Mouse (Mus musculus) ES-E14 (cell line): ENCODE results near the gene Mknk2.

Source experiments
- CHD2 ChIP-seq: IDR thresholded peaks from 2 replicates; pipeline ENCODE4 v1.6.1; 2014; ENCODE audit warnings: mild to moderate bottlenecking, low read depth, low read length, inconsistent platforms
- HCFC1 ChIP-seq: IDR thresholded peaks from 2 replicates; pipeline ENCODE4 v1.6.1; 2012; ENCODE audit warnings: low read length, inconsistent platforms, borderline replicate concordance; ENCODE audit not compliant: insufficient read depth
- MAFK ChIP-seq: IDR thresholded peaks from 2 replicates; pipeline ENCODE4 v1.6.1; 2014; ENCODE audit warnings: mild to moderate bottlenecking, low read depth, low read length, inconsistent platforms; ENCODE audit not compliant: insufficient read depth
- ZC3H11A ChIP-seq: IDR thresholded peaks from 2 replicates; pipeline ENCODE4 v1.6.1; 2012; ENCODE audit warnings: low read depth, mild to moderate bottlenecking, inconsistent platforms, low read length, borderline replicate concordance
- ZNF384 ChIP-seq: IDR thresholded peaks from 2 replicates; pipeline ENCODE4 v1.6.1; 2012; ENCODE audit warnings: low read depth, low read length, inconsistent platforms

DNA sequence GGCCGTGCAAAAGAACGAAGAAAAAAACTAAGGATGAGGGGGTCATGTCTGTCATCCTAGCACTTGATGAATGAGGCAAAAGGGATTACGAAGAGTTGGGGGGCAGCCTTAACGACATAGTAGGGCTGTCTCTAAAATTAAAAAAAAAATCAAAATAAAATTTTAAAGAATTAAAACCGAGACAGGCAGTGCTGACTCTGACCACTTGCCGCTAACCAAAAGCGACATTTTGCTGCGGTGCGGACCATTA, 56.3 kb downstream of the Mknk2 start:
- no peak for TF ChIP-seq CHD2
- TF ChIP-seq ZNF384: no peak
- no peak for TF ChIP-seq MAFK
- no peak for TF ChIP-seq ZC3H11A
- TF ChIP-seq HCFC1: no peak
